Mouse (Mus musculus): Measurements from ENCODE around the gene Ccdc34.
A peak's percentile ranks its signal among the peaks of the same experiment; 100 is the strongest.
"Not testable (repeated sequence)": the region's sequence is repeated elsewhere in the genome, so short reads cannot be mapped to it uniquely, and the experiment has no call there.

Gene Ccdc34

DNA sequence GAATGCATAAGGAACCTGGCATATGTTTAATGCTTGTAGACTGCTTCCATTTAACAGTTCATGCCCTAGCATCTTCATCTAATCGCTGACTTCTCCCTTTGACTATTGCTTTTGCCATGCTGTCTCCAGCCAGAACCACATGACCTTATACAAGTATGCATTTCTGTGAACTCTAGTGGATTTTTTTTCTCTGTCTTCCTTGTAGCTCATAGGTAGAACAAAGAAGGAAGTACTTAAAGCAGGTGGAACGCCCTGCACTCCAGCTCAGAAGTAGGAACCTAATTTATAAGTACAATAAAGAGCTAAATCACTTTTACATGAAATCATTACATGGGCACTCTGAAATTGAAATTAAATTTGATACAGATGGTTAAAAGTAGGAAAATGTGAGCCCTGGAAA, 65.4 kb downstream of the Ccdc34 start:
- DNase-seq = no peak

DNA sequence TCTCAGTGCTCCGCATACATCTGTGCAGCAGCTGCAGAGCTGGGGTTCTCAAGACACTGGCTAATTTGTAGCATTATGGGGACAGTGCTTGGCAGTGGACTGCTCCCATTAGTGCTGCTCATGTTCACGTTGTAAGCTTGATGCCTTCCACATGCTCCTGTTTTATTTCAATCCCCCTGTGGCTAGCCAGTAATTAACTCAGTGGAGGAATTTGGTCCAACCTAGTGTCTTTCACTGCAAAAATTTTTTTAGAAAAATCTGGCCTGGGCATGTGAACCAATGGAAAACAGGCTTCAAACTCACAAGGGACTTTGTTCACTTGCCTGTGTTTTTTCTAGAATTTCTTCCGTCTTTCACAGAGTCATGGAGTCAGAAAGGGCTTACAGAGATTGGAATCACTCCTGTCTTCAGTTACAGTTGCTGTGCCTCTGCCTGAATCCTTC, 68.1 kb downstream of the Ccdc34 start:
- no peak for DNase-seq

DNA sequence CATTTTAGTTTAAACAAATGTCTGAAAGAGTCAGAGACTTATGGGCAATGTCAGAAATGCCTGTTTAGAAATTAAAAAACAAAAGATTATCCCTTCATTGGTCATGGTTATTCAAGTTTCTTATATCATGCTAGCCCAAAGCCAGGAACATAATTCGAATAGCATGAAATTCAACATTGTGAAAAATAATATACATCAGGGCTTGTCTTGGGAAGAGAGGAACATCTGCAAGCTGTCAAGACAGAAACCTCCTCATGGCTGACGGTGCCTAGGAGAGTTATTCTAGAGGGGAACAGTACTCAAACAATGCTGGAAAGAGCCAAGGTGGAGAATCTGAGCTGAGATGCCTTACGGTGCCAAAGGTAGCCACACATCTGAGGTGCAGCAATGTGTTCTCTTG, 96.5 kb downstream of the Ccdc34 start:
- no peak for DNase-seq

DNA sequence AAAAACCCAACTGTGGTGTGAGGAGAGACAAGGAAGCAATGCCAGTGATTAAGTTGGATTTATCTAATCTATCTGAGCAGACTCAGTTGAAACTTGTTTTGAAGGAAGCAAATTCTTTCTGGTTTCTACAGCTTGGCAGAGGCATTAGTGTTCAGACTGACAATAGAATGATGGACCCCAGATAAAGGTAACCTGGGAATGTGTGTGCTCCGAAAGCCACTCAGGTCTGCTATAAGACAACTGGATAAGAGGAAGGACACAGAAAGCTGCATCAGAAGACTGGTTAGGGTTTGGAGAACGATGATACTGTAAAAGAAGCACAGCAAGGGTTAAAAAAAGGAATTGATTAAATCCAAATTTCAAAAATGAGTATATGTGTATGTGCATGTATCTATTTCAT, 111.8 kb downstream of the Ccdc34 start:
- no peak for DNase-seq

DNA sequence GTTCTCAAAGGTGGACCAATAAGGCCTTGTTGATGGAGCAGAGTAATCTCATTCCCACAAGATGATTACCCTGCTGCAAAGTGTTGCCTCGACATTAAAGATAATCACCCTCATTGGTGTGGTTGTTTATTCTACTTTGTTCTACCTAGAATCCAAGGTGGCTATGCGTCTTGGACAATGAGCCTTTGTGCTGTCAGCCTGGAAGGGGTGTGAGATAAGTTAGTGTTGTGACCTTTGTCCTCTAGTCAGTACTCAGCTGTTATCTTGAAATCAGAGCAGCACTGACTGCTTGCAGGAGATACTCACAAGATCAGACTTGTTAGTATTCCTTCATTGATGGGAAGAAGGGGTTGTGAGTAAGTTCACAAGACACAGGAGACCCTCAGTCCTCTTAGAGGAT, 114.0 kb downstream of the Ccdc34 start:
- DNase-seq = no peak

DNA sequence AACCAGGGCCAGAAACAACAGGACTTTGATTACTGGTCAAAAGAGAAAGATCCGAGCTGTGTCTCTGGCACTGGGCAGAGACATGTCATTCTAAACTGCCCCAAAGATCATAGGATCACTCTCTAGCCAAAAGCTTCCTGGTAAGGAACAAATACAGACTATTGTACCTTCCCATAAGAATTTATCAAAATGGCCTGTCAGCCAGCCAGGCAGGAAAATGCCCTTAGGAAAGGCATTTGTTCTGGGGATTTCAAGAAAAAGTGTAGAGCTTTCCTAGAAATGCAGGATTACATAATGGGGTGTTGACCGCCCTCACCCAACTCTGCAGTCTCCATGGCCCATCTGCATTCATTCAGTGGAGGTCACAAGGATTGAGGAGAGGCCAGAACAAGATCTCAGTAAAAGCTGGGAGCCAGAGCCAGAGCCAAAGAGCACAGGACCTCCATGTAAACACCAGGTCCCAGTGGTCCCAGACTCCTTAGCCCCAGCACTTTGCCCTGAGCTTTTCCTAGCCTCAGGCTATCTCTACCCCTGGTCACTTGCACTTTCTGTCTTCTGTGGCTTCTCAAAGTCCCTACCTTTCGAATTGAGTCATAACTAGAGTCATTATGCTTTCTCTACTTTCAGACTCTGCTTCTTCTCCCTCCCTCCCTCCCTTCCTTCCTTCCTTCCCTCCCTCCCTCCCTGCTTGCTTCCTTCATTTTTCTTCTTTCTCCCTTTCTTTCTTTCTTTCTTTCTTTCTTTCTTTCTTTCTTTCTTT, 115.9 kb downstream of the Ccdc34 start:
- no peak for DNase-seq

DNA sequence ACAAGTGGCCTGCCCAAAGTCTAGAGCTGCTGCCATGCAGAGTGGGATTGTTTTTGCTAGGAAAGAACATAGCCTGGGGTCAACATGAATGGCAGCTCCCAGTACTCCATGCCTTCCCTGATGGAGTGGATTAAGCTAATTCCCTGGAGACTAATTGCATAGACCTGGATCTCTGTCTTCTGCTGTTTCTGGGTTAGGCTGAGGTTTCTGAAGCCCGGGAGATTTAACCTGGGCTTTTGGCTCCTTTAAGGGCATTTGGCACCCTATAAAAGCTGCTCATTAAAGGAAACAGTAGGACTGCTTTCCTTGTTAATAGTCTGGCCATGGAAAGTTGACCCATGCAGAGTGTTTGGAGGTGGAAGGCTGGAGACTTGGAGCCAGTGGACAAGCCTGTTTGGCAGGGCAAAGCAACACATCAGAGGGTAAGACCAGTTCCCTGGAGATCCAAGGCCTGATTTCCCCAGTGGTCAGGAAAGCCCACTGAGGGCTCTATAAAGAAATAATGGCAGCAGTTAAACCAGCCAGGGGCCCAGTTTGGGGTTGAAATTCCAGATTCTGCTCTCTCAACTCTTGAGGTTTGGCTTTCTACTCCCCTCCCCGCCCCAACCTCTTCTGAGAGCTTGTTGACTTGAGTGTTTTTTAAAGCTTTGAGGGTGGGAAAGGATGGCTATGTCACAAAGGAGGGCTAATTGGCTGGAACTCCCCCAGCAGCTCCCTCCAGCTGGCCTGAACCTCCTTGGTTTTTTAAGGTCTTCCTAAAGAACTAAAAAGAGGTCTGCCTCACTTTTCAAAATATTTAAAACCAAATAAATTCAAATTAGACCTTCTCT, 117.4 kb downstream of the Ccdc34 start:
- DNase-seq = no peak

DNA sequence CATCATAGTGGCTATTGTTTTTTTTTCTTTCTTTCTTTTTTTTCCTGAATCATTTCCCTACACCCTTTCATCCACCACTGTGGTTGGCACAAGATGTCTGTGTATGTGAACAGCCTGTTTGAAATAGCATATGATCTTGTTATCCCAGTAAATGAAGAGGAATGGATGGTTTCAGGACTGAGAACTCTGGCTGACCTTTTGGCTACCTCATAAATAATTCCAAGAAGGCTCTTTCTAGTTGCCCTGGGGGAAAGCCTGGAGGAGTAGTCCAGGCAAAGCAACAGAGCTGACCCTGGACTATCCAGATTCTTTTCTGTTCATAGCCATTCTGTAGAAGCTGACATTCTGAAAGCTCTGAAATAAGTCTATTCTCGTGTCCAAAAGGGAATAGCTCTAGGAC, 119.7 kb downstream of the Ccdc34 start:
- no peak for DNase-seq

DNA sequence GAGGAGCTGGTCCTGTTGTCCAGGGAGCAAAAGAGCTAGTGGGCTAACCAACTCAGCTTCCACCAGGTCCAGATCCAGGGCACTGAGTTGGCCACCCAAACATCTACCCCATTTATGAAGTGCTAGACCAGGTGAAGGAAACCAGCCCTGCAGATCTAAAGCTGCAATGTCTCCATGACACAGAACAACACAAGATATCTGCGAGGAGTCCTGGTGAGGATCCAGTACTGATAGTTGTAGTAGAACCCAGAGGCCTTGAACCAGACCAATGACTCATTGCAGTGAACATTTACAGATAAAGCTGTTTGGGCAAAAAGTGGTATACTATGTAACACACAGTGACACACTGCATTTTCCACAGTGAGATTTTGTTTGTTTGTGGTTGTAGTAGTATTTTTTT, 120.5 kb downstream of the Ccdc34 start:
- no peak for DNase-seq

DNA sequence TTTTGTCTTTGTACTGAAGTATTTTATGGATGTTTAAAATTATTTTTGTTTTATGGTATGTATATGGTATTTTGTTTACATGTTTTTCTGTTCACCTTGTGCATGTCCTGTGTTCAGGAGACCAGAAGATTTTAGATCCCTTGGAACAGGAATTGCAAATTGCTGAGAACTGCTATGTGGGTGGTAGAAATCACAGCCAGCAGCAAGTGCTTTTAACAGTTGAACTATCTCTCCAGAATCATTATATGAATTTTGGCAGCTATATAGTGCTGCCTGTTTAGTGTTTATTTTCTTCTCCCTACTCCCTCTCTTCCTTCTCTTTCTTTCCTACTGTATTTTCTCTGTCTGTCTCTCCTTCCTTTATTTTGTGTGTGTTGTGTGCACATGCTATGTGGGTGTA, 130.4 kb downstream of the Ccdc34 start:
- DNase-seq = not testable (repeated sequence)

DNA sequence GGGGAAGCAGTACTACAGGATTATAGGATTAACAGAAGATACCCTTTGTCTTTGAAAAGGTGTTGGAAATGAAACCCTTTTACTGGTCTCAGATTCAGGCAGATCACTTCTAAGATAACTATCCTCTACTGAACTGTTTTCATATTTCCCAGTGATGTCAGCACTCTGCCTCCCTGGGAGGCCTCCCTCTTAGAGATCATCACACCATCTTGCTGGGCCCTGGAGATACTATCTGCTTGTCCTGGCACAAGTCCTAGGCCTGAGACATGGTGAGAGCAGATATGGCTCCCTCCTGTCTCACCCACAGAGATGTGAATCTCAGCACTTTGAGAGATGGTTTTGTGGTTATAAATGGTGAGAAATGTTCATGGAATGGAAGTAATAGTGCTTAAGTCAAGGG, 131.6 kb downstream of the Ccdc34 start:
- DNase-seq = no peak

DNA sequence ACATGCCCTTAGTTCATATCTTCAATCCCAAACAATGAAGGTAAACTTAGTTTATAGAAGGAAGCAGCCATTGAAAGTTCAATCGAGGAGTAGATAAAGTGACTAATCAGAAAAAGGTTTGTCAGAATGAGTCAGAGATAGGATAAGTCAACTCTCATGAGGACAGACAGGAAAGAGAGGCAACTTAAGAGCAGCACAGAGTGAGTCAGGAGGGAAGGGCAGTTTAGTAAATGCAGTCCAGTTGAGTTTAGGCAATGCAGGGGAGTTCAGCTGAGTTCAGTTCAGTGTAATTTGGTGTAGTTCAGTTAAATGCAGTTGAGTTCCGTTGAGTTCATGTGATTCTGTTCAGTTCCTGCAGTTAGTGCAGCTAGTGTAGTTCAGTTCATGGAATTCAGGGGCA, 138.7 kb downstream of the Ccdc34 start:
- no peak for DNase-seq

DNA sequence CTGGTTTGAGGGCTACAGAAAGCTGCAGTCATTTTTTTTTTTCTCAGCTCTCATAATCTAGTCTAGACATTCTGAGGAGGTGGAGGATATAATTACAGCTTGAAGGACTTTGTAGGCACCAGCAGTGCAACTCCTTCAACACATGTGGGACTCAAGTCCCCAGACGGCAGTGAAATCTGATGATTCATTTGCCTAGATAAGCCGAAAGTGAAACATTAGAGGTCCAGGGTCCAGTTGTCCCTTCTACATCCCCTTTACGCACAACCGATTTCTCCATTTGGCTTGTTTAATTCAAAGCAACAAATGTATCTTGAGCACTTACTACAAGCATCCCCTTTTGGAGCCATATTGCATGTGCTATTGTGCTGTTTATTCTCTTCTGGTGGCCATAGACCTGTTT, 147.4 kb downstream of the Ccdc34 start:
- no peak for DNase-seq

DNA sequence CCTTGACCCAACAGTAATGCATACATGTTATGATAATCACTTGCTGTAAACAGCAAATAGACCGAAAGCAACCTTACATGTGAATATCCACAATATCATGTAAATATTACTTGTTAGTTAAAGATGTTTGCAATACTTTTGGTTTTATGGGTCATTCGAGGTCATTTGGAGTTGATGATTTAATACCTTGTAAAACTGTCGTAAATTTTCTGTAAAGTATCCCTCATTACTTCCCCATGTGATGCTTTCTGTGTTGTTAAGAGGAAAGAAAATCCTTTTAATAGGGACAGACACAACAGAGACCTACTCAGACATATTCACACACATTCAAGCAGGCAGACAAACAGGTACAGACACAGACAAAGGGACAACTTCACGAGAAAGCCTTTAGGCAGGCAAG, 150.1 kb downstream of the Ccdc34 start:
- DNase-seq = no peak

DNA sequence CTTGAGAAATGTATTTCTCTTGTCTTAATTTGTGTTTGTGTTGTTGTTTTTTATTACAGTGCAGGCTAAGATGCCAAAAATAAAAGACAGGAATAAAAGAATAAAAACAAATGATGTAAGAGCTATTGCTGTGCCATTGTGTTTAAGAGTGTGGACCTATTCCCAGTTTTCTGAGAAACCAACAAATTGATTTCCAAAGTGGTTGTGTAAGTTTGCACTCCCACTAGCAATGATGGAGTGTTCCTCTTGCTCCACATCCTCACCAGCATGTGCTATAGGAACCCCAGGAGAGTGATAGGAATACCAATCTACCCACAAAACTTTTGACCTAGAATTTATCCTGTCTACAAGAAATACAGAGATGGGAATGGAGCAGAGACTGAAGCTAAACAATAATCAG, 150.7 kb downstream of the Ccdc34 start:
- DNase-seq = no peak

DNA sequence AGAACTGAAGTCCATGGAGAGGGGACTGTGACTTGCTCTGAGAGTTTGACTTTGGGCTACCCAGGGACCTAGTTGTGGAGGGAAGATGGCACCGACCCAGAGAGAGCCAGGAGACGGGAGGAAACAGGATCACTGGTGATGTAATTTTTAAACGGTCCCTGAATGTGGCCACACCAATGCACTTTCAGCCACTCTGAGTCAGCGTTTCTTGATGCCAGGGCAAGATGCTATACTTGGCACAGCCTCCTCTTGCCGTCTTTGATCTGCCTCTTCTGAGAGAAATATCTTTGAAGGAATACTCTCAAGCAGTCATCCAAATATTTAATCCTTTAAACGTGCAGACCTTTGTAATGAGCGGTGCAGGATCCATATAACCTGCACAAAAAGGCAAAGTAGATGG, 154.8 kb downstream of the Ccdc34 start:
- no peak for DNase-seq

DNA sequence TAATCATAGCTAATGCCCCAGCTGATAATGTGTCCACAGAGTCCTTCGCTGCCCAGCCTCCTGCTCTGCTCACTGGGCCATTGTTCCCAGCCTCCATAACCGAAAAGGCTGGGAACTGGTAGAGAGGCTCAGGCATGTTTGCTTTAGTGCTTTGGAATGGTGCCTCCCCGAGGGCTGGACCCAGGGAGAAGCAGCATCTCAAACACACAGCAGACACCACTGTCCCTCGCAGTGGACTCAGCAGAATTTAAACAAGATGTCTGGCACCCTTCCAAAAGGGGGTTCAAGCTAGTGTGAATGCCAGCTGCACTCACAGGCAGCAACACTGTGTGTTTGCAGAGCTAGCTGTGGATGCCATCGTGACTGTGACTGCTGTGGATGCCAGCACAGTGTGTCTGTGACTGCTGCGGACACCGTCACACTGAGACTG, 156.2 kb downstream of the Ccdc34 start:
- no peak for DNase-seq

DNA sequence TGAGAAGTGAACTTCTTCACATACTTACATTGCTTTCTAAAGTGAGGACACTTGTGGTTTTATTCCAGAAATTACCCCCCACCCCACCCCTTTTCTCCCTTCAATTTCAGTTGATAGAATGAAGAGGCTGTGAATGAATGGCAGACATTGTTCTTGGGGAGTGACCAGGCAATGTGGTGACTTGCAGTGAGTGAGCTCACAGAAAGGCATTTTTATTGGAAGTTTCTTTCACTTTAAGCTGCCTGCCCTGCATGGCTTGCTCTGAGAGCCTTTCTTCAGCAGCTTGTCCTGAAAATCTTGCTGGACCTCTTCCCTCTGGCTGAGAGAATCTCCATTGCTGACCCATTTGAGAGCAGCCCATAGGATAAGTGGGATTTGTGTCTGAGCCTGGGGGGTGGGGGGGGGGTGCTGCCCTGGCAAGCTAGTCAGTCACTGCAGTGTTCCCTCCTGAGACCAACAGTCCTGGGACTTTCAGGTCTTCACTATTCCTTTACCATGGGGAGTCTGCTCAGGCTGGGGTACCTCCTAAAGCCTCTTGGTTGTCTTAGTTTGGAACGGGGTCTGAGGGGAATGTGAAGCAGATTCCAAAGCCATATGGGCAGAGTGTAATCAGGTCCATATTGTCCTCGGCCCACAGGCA, 159.3 kb downstream of the Ccdc34 start:
- no peak for DNase-seq

DNA sequence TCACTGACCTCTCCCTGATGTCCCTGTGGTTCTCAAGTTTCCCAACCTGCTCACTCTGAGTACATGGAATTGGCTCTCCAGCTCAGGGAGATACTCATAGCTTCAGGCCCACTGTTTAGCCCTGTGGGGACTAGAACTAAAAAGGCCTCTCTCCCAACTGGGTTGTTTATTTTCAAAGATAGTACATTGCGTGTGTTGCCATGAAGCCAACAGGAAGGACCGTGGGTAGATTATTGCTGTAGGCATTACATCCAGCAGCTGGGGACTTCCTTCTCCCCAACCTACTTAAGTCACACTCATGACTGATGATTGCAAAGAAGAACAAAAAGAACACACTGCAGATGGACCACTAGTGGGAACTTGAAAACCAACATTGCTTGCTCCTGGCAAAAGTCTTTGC, 159.8 kb downstream of the Ccdc34 start:
- DNase-seq = no peak

DNA sequence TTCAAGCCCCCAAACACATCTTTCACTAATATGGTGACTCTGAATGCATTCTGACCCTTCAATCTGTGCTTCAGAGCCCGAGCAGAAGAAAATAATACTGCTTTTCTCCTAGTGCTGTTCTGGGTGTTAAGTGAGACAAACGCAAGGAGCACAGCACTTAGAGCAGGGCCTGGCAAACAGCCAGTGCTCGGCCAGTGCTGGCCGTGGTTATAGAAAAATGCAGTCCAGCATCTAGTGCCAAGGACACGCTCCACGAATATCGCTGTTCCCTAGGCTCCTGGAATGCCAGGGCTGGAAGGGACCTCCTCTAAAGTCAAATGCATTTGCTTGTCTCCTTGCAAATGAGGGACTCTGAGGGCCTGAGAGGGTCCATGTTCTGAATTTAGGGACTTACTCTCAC, 160.3 kb downstream of the Ccdc34 start:
- peak; percentile 58 for DNase-seq

DNA sequence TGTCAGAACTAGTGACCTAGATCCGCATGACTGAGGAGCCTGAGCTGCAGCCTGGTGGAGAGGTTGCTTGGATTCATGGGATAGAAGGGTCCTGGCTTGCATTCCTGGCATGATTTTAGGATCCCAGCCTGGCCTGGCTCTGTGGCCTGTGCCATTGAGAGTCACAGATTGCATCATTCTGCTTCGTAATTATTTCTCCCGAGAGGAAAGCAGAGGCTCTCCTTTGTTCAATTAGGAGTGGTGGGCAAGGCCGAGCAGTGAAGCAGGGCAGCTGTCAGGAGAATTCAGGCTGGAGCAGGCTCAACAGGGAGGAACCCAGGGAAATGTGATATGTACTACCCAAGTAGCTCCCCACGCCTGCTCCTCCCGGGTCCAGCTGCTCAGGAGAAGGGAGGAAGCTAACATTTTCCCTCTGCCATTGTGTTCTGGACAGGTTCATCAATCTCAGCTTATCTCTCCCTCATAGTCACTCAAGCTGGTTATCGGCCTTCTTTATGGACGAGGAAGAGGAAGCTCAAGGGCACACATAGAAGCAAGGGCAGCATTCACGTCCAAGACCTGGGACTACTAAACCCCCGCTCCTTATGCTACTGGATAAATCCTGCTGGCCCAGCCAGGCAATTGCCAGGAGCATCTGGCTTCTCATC, 162.2 kb downstream of the Ccdc34 start:
- peak; percentile 61 for DNase-seq

DNA sequence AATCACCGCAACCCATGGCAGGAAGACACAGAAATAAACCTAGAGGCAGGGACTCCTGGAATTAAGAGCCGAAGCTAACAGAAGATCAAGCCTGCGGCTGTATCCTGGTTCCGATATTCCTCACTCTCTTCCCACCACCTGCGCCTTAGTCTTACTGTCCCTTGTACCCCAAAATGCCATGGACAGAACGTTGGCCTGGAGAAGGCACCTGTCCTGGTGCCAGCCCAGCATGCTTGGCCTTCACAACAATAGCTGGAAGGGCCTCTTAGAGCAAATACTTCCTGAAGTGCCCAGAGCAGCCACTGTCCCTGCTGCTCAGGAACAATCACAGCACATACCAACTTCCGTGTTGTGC, 162.7 kb downstream of the Ccdc34 start:
- peak; percentile 71 for DNase-seq

DNA sequence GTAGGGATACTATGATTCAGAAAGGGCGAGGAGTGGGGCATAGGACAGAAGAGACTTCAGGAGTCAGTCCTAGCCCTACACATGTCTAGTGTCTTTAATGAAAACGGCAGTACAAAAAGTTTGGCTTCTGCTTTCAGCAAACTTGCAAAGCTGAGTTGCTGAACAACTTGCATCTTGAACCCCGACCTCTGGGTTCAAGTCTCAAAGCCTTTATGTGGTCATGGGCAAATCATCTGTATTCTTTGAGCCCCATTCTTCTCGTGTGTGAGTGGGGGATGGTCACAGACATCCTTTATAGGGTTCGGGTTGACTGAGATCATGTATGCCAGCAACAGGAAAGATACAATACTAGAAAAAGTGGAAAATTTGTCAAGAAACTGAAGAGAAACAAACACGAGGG, 164.0 kb downstream of the Ccdc34 start:
- no peak for DNase-seq

DNA sequence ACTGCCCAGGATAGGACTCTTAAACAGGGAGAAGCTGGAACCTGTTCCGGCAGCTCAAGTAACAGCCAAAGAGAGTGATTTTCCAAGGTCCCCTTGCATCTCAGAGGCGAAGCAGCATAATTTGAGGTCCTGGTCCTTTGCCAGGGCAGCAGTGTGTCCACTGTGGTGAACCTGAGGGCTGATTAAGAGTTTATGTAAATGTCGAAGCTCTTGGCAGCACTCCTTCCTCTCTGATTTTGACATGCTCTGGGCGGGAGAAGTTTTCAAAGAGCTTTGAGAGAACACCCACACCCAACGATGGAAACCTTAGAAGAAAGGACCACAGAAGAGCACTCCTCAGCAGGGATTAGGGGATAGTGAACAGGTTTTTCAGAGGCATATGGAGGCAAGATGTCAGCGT, 164.6 kb downstream of the Ccdc34 start:
- DNase-seq = no peak
